Mouse (Mus musculus): Measurements from ENCODE around the gene Irf2. TPM values are rescaled to one million over a fixed set of nuclear protein-coding genes. Genes with fewer than 3 reads are reported as not detected.
A peak's percentile ranks its signal among the peaks of the same experiment; 100 is the strongest.

Gene Irf2
- polyA plus RNA-seq, 1 experiment from 2014 or later, result 9.2 TPM

DNA sequence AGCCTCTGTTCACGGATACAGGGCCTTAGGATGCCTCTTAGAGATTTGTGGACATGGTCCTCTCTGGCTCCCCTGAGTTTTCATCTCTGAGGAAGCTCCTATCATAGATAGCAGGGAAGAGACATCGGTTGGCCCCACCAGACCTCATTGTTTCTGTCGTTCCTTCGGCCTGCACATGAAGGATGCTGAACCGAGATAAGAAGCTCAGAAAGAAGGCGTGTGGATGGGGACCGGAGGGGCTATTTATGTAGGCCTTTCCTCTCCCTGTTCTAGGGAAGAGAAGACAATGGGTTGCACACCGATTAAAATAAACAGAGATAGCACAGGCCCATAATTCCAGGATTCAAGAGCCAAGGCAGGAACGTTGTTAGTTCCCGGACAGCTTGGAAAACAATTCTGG, 2.1 kb upstream of the Irf2 start:
- Histone ChIP-seq H3K27ac (ENCODE audit: low read depth, low read length) (no peak overlapping the region), H3K27me3 (ENCODE audit: control insufficient read depth, insufficient read depth, low read length) (no peaks in the 10 kb centered on the region), H3K9me3 (ENCODE audit: control insufficient read depth, low read length) (peaks cover 6% of the 10 kb centered on the region; the same call in 1 of the 2 replicates), H3K4me1 (ENCODE audit: control insufficient read depth, insufficient read depth, low read length) (peaks cover 6% of the 10 kb centered on the region; the same call in 1 of the 2 replicates), H3K36me3 (ENCODE audit: control insufficient read depth, insufficient read depth, low read length) (no peaks in the 10 kb centered on the region), H3K4me3 (ENCODE audit: low read depth, low read length) (no peak overlapping the region), H3K9ac (ENCODE audit: low read length) (no peak overlapping the region), H3K4me2 (no peak overlapping the region)
- no peak for DNase-seq (ENCODE audit: low spot score, missing footprints)
- WGBS, result 84% methylated on average over 10 of the region's 10 CpGs
- no peak for ATAC-seq (ENCODE audit: low FRiP score)

DNA sequence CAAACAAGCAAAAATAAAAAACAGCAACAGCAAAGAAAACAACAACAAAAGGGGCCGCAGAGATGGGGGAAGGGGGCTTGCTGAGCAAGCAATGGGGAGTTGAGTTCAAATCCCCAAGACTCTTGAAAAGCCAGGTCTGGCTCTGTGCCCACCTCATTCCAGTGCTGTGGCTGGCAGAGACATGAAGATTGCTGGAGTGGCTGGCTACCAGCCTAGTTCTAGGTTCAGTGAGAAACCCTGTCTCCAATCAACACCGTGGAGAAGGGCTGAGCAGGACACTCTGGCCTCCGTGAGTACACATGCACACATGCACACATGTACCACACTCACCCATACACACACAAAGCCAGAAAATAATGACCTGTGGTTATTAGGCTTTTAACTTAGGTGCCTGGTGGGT, 1.6 kb upstream of the Irf2 start:
- DNase-seq (ENCODE audit: low spot score, missing footprints) (no peak), ATAC-seq (ENCODE audit: low FRiP score) (no peak)
- Histone ChIP-seq H3K27ac (ENCODE audit: low read depth, low read length) (no peak overlapping the region), H3K36me3 (ENCODE audit: control insufficient read depth, insufficient read depth, low read length) (no peaks in the 10 kb centered on the region), H3K4me3 (ENCODE audit: low read depth, low read length) (no peak overlapping the region), H3K4me1 (ENCODE audit: control insufficient read depth, insufficient read depth, low read length) (peaks cover 6% of the 10 kb centered on the region; the same call in 1 of the 2 replicates), H3K27me3 (ENCODE audit: control insufficient read depth, insufficient read depth, low read length) (no peaks in the 10 kb centered on the region), H3K9me3 (ENCODE audit: control insufficient read depth, low read length) (peaks cover 6% of the 10 kb centered on the region; the same call in 1 of the 2 replicates), H3K9ac (ENCODE audit: low read length) (no peak overlapping the region), H3K4me2 (no peak overlapping the region)
- WGBS, result 87% methylated on average over 3 of the region's 3 CpGs

- Histone ChIP-seq H3K27ac (ENCODE audit: low read depth, low read length) (no peak overlapping the region), H3K4me3 (ENCODE audit: low read depth, low read length) (peak overlapping the region; percentile 88)
- WGBS, result 25% methylated on average over 5 of the region's 5 CpGs
These were observed 931 bp upstream of the Irf2 start for GRCm38 (mm10) chr8:46738601-46739000.

DNA sequence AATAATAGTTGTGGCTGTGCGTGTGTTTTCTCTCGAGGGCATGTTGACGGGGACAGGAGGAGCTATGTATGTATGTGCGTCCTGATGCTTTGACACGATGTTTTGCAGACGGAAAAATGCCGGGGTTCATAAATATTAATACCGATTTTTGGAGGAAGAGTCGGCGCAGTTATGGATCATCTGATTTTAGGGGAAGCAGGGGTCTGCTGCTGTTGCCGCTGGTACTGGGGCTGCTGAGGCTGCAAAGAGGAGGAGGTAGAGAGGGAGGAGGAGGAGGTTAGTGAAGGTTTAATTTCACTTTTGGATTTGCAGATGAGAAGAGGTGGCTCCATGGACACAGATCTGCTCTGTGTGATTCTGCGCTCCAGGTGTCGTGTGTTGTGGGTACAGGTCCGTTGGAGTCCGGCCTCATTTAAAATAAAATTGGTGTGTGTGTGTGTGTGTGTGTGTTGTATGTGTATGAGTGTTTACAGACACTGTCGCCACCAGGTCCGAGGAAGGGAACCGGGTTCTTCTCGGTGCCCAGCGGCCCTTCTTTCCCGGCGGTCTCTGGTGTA, 502 bp downstream of the Irf2 start:
- Histone ChIP-seq H3K9me3 (ENCODE audit: control insufficient read depth, low read length) (peaks cover 6% of the 10 kb centered on the region; the same call in 1 of the 2 replicates), H3K27me3 (ENCODE audit: control insufficient read depth, insufficient read depth, low read length) (no peaks in the 10 kb centered on the region), H3K27ac (ENCODE audit: low read depth, low read length) (peak overlapping the region; percentile 79), H3K4me3 (ENCODE audit: low read depth, low read length) (peak overlapping the region; percentile 88), H3K4me1 (ENCODE audit: control insufficient read depth, insufficient read depth, low read length) (peaks cover 6% of the 10 kb centered on the region; the same call in 1 of the 2 replicates), H3K4me2 (peak overlapping the region; percentile 78), H3K9ac (ENCODE audit: low read length) (peak overlapping the region; percentile 96), H3K36me3 (ENCODE audit: control insufficient read depth, insufficient read depth, low read length) (no peaks in the 10 kb centered on the region)
- ATAC-seq (ENCODE audit: low FRiP score) (peak; percentile 24), DNase-seq (ENCODE audit: low spot score, missing footprints) (peak; percentile 96)
- WGBS, result under 1% methylated on average over 22 of the region's 22 CpGs

More at GRCm38 (mm10) chr8:46738601-46739000, 931 bp upstream of the Irf2 start:
- peaks cover 6% of the 10 kb centered on the region; the same call in 1 of the 2 replicates for H3K4me1 ChIP-seq (ENCODE audit: control insufficient read depth, insufficient read depth, low read length)
- ATAC-seq (ENCODE audit: low FRiP score) (no peak), DNase-seq (ENCODE audit: low spot score, missing footprints) (no peak)
- no peaks in the 10 kb centered on the region for H3K36me3 ChIP-seq (ENCODE audit: control insufficient read depth, insufficient read depth, low read length)
- H3K27me3 ChIP-seq (ENCODE audit: control insufficient read depth, insufficient read depth, low read length), result no peaks in the 10 kb centered on the region
- peak overlapping the region; percentile 78 for H3K4me2 ChIP-seq
- no peak overlapping the region for H3K9ac ChIP-seq (ENCODE audit: low read length)
- peaks cover 6% of the 10 kb centered on the region; the same call in 1 of the 2 replicates for H3K9me3 ChIP-seq (ENCODE audit: control insufficient read depth, low read length)

DNA sequence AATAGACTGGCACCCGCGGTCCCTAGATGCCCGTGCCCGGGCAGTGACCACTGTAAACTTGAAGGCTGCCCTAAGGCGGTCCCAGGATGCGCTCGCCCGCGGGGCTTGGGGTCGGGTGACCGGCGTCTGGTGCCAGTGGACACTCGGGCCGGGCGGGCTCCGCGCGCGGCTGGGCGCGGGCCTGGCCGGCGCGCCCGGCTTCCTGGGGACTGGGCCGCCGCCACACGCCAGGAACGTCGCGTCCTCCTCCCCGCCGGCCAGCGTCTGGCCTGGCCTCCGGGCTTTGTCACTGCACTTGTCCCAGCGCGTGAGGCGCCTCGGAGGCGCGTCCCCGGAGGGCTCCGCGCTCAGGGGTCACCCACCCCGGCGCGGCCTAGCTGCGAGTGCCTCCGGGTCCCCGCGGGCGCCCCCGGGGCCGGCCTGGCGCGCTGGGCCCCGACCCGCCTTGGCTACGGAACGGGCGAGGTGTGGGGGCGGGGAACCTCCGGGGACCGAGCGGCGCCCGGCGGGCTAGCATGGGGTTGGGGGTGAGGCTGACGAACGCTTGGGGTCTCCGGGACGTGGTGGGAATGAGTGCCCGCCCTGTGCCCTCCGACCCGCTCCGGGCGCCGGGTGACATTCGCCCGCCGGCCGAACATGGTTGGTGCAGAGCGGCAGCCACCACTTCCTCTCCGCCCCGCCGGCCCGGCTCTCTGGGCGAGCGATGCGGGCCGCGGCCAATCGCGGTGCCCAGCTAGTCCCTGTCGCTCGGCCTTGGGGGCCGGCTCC, 1.2 kb downstream of the Irf2 start:
- Histone ChIP-seq H3K36me3 (ENCODE audit: control insufficient read depth, insufficient read depth, low read length) (no peaks in the 10 kb centered on the region), H3K9ac (ENCODE audit: low read length) (peak overlapping the region; percentile 96), H3K9me3 (ENCODE audit: control insufficient read depth, low read length) (peaks cover 6% of the 10 kb centered on the region; the same call in 1 of the 2 replicates), H3K4me3 (ENCODE audit: low read depth, low read length) (peak overlapping the region; percentile 88), H3K27ac (ENCODE audit: low read depth, low read length) (peak overlapping the region; percentile 79), H3K4me2 (peak overlapping the region; percentile 78), H3K27me3 (ENCODE audit: control insufficient read depth, insufficient read depth, low read length) (no peaks in the 10 kb centered on the region), H3K4me1 (ENCODE audit: control insufficient read depth, insufficient read depth, low read length) (peaks cover 6% of the 10 kb centered on the region; the same call in 1 of the 2 replicates)
- under 1% methylated on average over 95 of the region's 97 CpGs for WGBS
- ATAC-seq (ENCODE audit: low FRiP score) (peak; percentile 85), DNase-seq (ENCODE audit: low spot score, missing footprints) (peak; percentile 97)

- no peaks in the 10 kb centered on the region for H3K36me3 ChIP-seq (ENCODE audit: control insufficient read depth, insufficient read depth, low read length)
- DNase-seq (ENCODE audit: low spot score, missing footprints) (no peak), ATAC-seq (ENCODE audit: low FRiP score) (peak; percentile 18)
- H3K9me3 ChIP-seq (ENCODE audit: control insufficient read depth, low read length), result peaks cover 5% of the 10 kb centered on the region; the same call in 1 of the 2 replicates
- under 1% methylated on average over 28 of the region's 28 CpGs for WGBS
- H3K4me3 ChIP-seq (ENCODE audit: low read depth, low read length), result peak overlapping the region; percentile 88
- peak overlapping the region; percentile 79 for H3K27ac ChIP-seq (ENCODE audit: low read depth, low read length)
- H3K4me1 ChIP-seq (ENCODE audit: control insufficient read depth, insufficient read depth, low read length), result peaks cover 6% of the 10 kb centered on the region; the same call in 1 of the 2 replicates
- H3K9ac ChIP-seq (ENCODE audit: low read length), result peak overlapping the region; percentile 96
- H3K27me3 ChIP-seq (ENCODE audit: control insufficient read depth, insufficient read depth, low read length), result no peaks in the 10 kb centered on the region
- peak overlapping the region; percentile 78 for H3K4me2 ChIP-seq
These were observed 1.8 kb downstream of the Irf2 start for GRCm38 (mm10) chr8:46741281-46741791.

- Histone ChIP-seq H3K4me2 (peak overlapping the region; percentile 78), H3K4me3 (ENCODE audit: low read depth, low read length) (peak overlapping the region; percentile 88), H3K27ac (ENCODE audit: low read depth, low read length) (no peak overlapping the region), H3K36me3 (ENCODE audit: control insufficient read depth, insufficient read depth, low read length) (no peaks in the 10 kb centered on the region), H3K9ac (ENCODE audit: low read length) (peak overlapping the region; percentile 96; the same call in 1 of the 2 replicates), H3K27me3 (ENCODE audit: control insufficient read depth, insufficient read depth, low read length) (no peaks in the 10 kb centered on the region), H3K9me3 (ENCODE audit: control insufficient read depth, low read length) (no peaks in the 10 kb centered on the region), H3K4me1 (ENCODE audit: control insufficient read depth, insufficient read depth, low read length) (peaks cover 6% of the 10 kb centered on the region; the same call in 1 of the 2 replicates)
- WGBS, result 67% methylated on average over 8 of the region's 8 CpGs
- ATAC-seq (ENCODE audit: low FRiP score), result no peak
- DNase-seq (ENCODE audit: low spot score, missing footprints), result no peak
These were observed 2.6 kb downstream of the Irf2 start for GRCm38 (mm10) chr8:46741991-46742690.

- Histone ChIP-seq H3K4me1 (ENCODE audit: control insufficient read depth, insufficient read depth, low read length) (peaks cover 6% of the 10 kb centered on the region; the same call in 1 of the 2 replicates), H3K9ac (ENCODE audit: low read length) (no peak overlapping the region), H3K27me3 (ENCODE audit: control insufficient read depth, insufficient read depth, low read length) (no peaks in the 10 kb centered on the region), H3K4me3 (ENCODE audit: low read depth, low read length) (no peak overlapping the region), H3K9me3 (ENCODE audit: control insufficient read depth, low read length) (no peaks in the 10 kb centered on the region), H3K36me3 (ENCODE audit: control insufficient read depth, insufficient read depth, low read length) (no peaks in the 10 kb centered on the region), H3K4me2 (no peak overlapping the region), H3K27ac (ENCODE audit: low read depth, low read length) (no peak overlapping the region)
- ATAC-seq (ENCODE audit: low FRiP score) (no peak), DNase-seq (ENCODE audit: low spot score, missing footprints) (no peak)
- WGBS, result 87% methylated on average over 5 of the region's 5 CpGs
These were observed 3.2 kb downstream of the Irf2 start for GRCm38 (mm10) chr8:46742691-46743082.

All from midbrain, embryonic 11.5 days (tissue).